Mouse (Mus musculus) intestine, postnatal 0 days (tissue): Measurements from ENCODE around the gene C2cd5. TPM values are rescaled to one million over a fixed set of nuclear protein-coding genes. Genes with fewer than 3 reads are reported as not detected.

Experiments
- ATAC-seq: fragments of 200-750 bp; cut with Nextera tagmentation; 2 replicates; pipeline ENCODE4 v1.8.0; 2017; ENCODE audit warnings: mild to moderate bottlenecking, moderate TSS enrichment, moderate library complexity
- H3K27ac ChIP-seq: fragments of 300-500 bp; sonication (generic); 2 replicates; pipeline ENCODE4 v1.5.1; 2014; ENCODE audit warnings: mild to moderate bottlenecking, low read depth, low read length, moderate library complexity
- H3K27me3 ChIP-seq: fragments of 300-500 bp; sonication (generic); replicated peaks from 2 replicates; pipeline ENCODE4 v1.6.1; 2014; ENCODE audit warnings: low read length, mixed read lengths; ENCODE audit not compliant: control insufficient read depth, insufficient read depth
- H3K36me3 ChIP-seq: fragments of 300-500 bp; sonication (generic); 2 replicates; pipeline ENCODE4 v1.6.1; 2014; ENCODE audit warnings: mild to moderate bottlenecking, moderate library complexity; ENCODE audit not compliant: control insufficient read depth, insufficient read depth
- H3K4me1 ChIP-seq: fragments of 300-500 bp; sonication (generic); replicated peaks from 2 replicates; pipeline ENCODE4 v1.6.1; 2014; ENCODE audit warnings: antibody characterized with exemption, low read length, mixed read lengths; ENCODE audit not compliant: control insufficient read depth, insufficient read depth
- H3K4me2 ChIP-seq: fragments of 300-500 bp; sonication (generic); replicated peaks from 2 replicates; pipeline ENCODE4 v1.6.1; 2014; ENCODE audit warnings: low read depth, mild to moderate bottlenecking, moderate library complexity
- H3K4me3 ChIP-seq: fragments of 300-500 bp; sonication (generic); 2 replicates; pipeline ENCODE4 v1.5.1; 2014; ENCODE audit warnings: low read depth, low read length
- H3K9ac ChIP-seq: fragments of 300-500 bp; sonication (generic); 2 replicates; pipeline ENCODE4 v1.6.1; 2014; ENCODE audit warnings: mild to moderate bottlenecking, low read depth, low read length
- H3K9me3 ChIP-seq: fragments of 300-500 bp; sonication (generic); 2 replicates; pipeline ENCODE4 v1.6.1; 2016; ENCODE audit warnings: mixed run types; ENCODE audit not compliant: control insufficient read depth
- CTCF ChIP-seq: sonication (generic); IDR thresholded peaks from 2 replicates; pipeline ENCODE4 v1.5.1; 2016; ENCODE audit warnings: low read depth, mild to moderate bottlenecking, control low read depth, antibody characterized with exemption, moderate library complexity
- WGBS: fragments of 180-500 bp; shearing (Covaris S2); extraction: QIAGEN DNeasy Blood & Tissue Kit; methylation state at CpG from one replicate; pipeline ENCODE4 v1.1.7; 2014; 5-methylcytosine and 5-hydroxymethylcytosine counted together
- polyA plus RNA-seq: library from polyadenylated mRNA; unstranded; fragments of >200 nt; fragmentation: Nextera tagmentation; extraction: Ambion mirVana; gene quantifications from 2 replicates; pipeline ENCODE4 v1.2.1, GENCODE M21; 2015

Gene C2cd5
- polyA plus RNA-seq, 1 experiment from 2014 or later = 10.2 TPM

GRCm38 (mm10) chr6:143068181-143068915 lies 31.6 kb downstream of the C2cd5 start:
- H3K27me3 ChIP-seq = no peaks in the 10 kb centered on the region
- no peak overlapping the region for H3K4me2 ChIP-seq
- H3K36me3 ChIP-seq = peaks cover 12% of the 10 kb centered on the region; the same call in 1 of the 2 replicates
- WGBS = 71% methylated on average over 9 of the region's 9 CpGs
- H3K9me3 ChIP-seq = no peaks in the 10 kb centered on the region
- H3K27ac ChIP-seq = no peak overlapping the region
- no peaks in the 10 kb centered on the region for H3K4me1 ChIP-seq
- no peak for TF ChIP-seq CTCF
- ATAC-seq = no peak
- no peak overlapping the region for H3K9ac ChIP-seq
- H3K4me3 ChIP-seq = no peak overlapping the region

DNA sequence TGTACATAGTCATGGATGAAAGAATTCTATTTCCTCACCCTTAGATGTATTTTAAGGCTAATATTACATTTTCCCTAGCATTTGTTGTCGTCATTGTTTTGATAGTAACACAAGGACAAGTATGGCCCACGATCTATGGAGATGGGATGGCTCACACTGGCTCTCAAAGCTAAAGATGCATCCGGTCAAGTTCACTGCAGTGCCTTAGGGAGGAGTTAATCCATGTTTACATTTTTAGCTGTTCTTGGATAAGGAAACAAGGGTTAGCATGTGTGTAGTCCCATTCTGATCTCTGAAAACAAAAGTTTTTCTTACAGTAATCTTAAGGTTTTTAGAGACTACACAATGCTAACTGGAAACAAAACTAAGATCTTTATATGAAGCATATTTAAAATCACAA lies 32.3 kb downstream of the C2cd5 start:
- peaks cover 9% of the 10 kb centered on the region for H3K36me3 ChIP-seq
- H3K4me2 ChIP-seq = no peak overlapping the region
- 60% methylated on average over 3 of the region's 3 CpGs for WGBS
- no peak for ATAC-seq
- no peak overlapping the region for H3K27ac ChIP-seq
- H3K9me3 ChIP-seq = no peaks in the 10 kb centered on the region
- no peak for TF ChIP-seq CTCF
- no peak overlapping the region for H3K4me3 ChIP-seq
- H3K4me1 ChIP-seq = no peaks in the 10 kb centered on the region
- no peaks in the 10 kb centered on the region for H3K27me3 ChIP-seq
- no peak overlapping the region for H3K9ac ChIP-seq

DNA sequence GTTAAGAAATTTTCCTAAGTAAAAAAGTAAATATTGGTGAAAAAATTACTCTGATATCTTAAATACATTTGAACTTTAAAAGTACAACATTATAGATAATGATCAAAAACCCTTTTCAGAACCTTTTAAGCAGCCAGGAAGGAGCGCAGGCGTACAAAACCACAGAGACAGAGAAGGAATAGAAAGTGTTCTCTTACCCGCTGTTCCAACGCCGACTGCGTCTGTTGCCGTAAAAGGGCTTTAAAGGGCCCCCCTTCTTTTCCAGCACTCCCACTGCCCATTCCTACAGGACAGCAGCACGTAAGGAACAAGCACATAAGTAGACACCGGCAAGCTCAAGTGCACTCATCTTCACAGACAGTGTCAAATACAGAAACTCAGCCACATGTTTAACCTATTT lies 33.1 kb downstream of the C2cd5 start:
- Histone ChIP-seq H3K4me1 (no peaks in the 10 kb centered on the region), H3K4me3 (no peak overlapping the region), H3K36me3 (peaks cover 13% of the 10 kb centered on the region), H3K27me3 (no peaks in the 10 kb centered on the region), H3K9me3 (no peaks in the 10 kb centered on the region), H3K27ac (no peak overlapping the region), H3K9ac (no peak overlapping the region), H3K4me2 (no peak overlapping the region)
- WGBS = 89% methylated on average over 9 of the region's 9 CpGs
- TF ChIP-seq CTCF = no peak
- ATAC-seq = no peak

DNA sequence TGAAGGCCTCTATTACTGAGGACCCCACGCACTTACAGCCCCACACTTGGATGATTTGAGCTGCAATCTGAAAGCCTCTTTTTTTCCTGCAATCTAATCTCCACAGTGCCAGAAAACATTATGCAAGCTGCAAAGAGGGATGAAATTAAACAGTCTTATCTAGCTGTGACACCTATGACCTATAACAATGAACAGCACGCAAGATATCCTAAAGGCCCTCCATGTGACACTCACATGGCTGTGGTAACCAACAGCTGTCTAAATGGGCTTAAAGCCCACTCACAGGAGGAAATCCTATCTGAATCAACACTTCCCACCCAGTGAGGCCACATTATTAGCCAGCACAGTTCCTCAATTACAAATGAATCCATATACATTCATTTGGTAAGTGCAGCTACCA lies 35.9 kb downstream of the C2cd5 start:
- H3K36me3 ChIP-seq = peaks cover 8% of the 10 kb centered on the region
- H3K27ac ChIP-seq = no peak overlapping the region
- no peak overlapping the region for H3K4me2 ChIP-seq
- no peak overlapping the region for H3K4me3 ChIP-seq
- H3K27me3 ChIP-seq = no peaks in the 10 kb centered on the region
- ATAC-seq = no peak
- H3K4me1 ChIP-seq = no peaks in the 10 kb centered on the region
- TF ChIP-seq CTCF = no peak
- WGBS = 52% methylated on average over 2 of the region's 2 CpGs
- H3K9me3 ChIP-seq = no peaks in the 10 kb centered on the region
- H3K9ac ChIP-seq = no peak overlapping the region

DNA sequence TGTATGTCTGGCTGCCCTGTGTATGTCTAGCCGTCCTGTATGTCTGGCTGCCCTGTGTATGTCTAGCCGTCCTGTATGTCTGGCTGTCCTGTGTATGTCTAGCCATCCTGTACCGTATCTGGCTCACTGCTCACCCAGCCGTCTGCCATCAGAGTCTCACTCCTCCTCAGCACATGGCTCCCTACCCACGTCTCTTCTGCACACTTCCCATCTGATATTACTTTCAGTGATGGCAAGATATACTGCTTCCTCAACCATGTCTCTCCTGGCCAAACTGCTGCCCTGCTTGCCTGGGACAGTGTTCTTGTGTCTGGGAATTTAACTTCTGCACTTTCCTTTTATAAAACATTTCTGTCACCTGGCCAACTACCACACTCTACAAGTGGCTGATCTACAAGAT lies 42.3 kb downstream of the C2cd5 start:
- Histone ChIP-seq H3K9me3 (no peaks in the 10 kb centered on the region), H3K4me3 (no peak overlapping the region), H3K4me1 (no peaks in the 10 kb centered on the region), H3K4me2 (no peak overlapping the region), H3K9ac (no peak overlapping the region), H3K36me3 (peaks cover 4% of the 10 kb centered on the region; the same call in 1 of the 2 replicates), H3K27ac (no peak overlapping the region), H3K27me3 (no peaks in the 10 kb centered on the region)
- no peak for ATAC-seq
- TF ChIP-seq CTCF = no peak
- 86% methylated on average over 4 of the region's 5 CpGs for WGBS

GRCm38 (mm10) chr6:143051566-143051965 lies 48.4 kb downstream of the C2cd5 start:
- no peak overlapping the region for H3K4me3 ChIP-seq
- no peaks in the 10 kb centered on the region for H3K27me3 ChIP-seq
- 93% methylated on average over 5 of the region's 5 CpGs for WGBS
- H3K4me2 ChIP-seq = no peak overlapping the region
- H3K27ac ChIP-seq = no peak overlapping the region
- no peak for TF ChIP-seq CTCF
- no peaks in the 10 kb centered on the region for H3K9me3 ChIP-seq
- no peak for ATAC-seq
- H3K4me1 ChIP-seq = no peaks in the 10 kb centered on the region
- peaks cover 19% of the 10 kb centered on the region for H3K36me3 ChIP-seq
- no peak overlapping the region for H3K9ac ChIP-seq
